Mouse (Mus musculus) kidney, embryonic 15.5 days (tissue): ENCODE measurements at regions not wholly inside any gene's neighbourhood (a gene's known extent, or its start where the extent isn't known, plus 50 kb on each side); places are given as distances from the start of the nearest gene placed in this dataset.

Experiments
- ATAC-seq: fragments of 200-750 bp; cut with Nextera tagmentation; replicated peaks from 2 replicates; pipeline ENCODE4 v1.8.0; 2017; ENCODE audit warnings: moderate TSS enrichment; ENCODE audit not compliant: low FRiP score
- H3K27ac ChIP-seq: fragments of 300-500 bp; sonication (generic); 2 replicates; pipeline ENCODE4 v1.5.1; 2015; ENCODE audit warnings: mild to moderate bottlenecking, inconsistent platforms
- H3K27me3 ChIP-seq: fragments of 300-500 bp; sonication (generic); 2 replicates; pipeline ENCODE4 v1.6.1; 2015; ENCODE audit warnings: inconsistent platforms
- H3K36me3 ChIP-seq: fragments of 300-500 bp; sonication (generic); 2 replicates; pipeline ENCODE4 v1.6.1; 2015; ENCODE audit warnings: inconsistent platforms
- H3K4me1 ChIP-seq: fragments of 300-500 bp; sonication (generic); 2 replicates; pipeline ENCODE4 v1.6.1; 2015; ENCODE audit warnings: inconsistent platforms
- H3K4me2 ChIP-seq: fragments of 300-500 bp; sonication (generic); 2 replicates; pipeline ENCODE4 v1.6.1; 2015; ENCODE audit warnings: moderate library complexity, mild to moderate bottlenecking, inconsistent platforms
- H3K4me3 ChIP-seq: fragments of 300-500 bp; sonication (generic); replicated peaks from 2 replicates; pipeline ENCODE4 v1.5.1; 2015; ENCODE audit warnings: mild to moderate bottlenecking, inconsistent platforms
- H3K9ac ChIP-seq: fragments of 300-500 bp; sonication (generic); 2 replicates; pipeline ENCODE4 v1.6.1; 2015; ENCODE audit warnings: mild to moderate bottlenecking, inconsistent platforms
- H3K9me3 ChIP-seq: fragments of 300-500 bp; sonication (generic); replicated peaks from 2 replicates; pipeline ENCODE4 v1.6.1; 2016; ENCODE audit warnings: inconsistent platforms
- WGBS: fragments of 180-500 bp; shearing (Covaris S2); methylation state at CpG from one replicate; pipeline ENCODE4 v1.1.7; 2015; ENCODE audit warnings: mixed read lengths; 5-methylcytosine and 5-hydroxymethylcytosine counted together

GRCm38 (mm10) chr3:51048739-51049138, 175.5 kb upstream of the Noct start:
- no peak overlapping the region for H3K4me2 ChIP-seq
- no peaks in the 10 kb centered on the region for H3K9me3 ChIP-seq
- H3K4me1 ChIP-seq = no peaks in the 10 kb centered on the region
- H3K27me3 ChIP-seq = no peaks in the 10 kb centered on the region
- H3K36me3 ChIP-seq = no peaks in the 10 kb centered on the region
- no peak for ATAC-seq
- no peak overlapping the region for H3K4me3 ChIP-seq
- no peak overlapping the region for H3K27ac ChIP-seq
- H3K9ac ChIP-seq = no peak overlapping the region
- 97% methylated on average over 3 of the region's 3 CpGs for WGBS

GRCm38 (mm10) chr3:51050156-51050555, 174.1 kb upstream of the Noct start:
- Histone ChIP-seq H3K9ac (no peak overlapping the region), H3K9me3 (no peaks in the 10 kb centered on the region), H3K36me3 (no peaks in the 10 kb centered on the region), H3K4me3 (no peak overlapping the region), H3K4me1 (no peaks in the 10 kb centered on the region), H3K27me3 (no peaks in the 10 kb centered on the region), H3K27ac (no peak overlapping the region), H3K4me2 (no peak overlapping the region)
- no peak for ATAC-seq
- 83% methylated on average over 1 of the region's 1 CpGs for WGBS

GRCm38 (mm10) chr3:51055004-51055403, 169.2 kb upstream of the Noct start:
- Histone ChIP-seq H3K9ac (no peak overlapping the region), H3K36me3 (no peaks in the 10 kb centered on the region), H3K27ac (no peak overlapping the region), H3K9me3 (peaks cover 6% of the 10 kb centered on the region; the same call in 1 of the 2 replicates), H3K4me1 (no peaks in the 10 kb centered on the region), H3K27me3 (no peaks in the 10 kb centered on the region), H3K4me2 (no peak overlapping the region), H3K4me3 (no peak overlapping the region)
- WGBS = 42% methylated on average over 8 of the region's 8 CpGs
- ATAC-seq = no peak

GRCm38 (mm10) chr3:51064201-51064600, 160.0 kb upstream of the Noct start:
- Histone ChIP-seq H3K36me3 (no peaks in the 10 kb centered on the region), H3K27me3 (no peaks in the 10 kb centered on the region), H3K9ac (no peak overlapping the region), H3K4me1 (peaks cover 40% of the 10 kb centered on the region), H3K4me3 (no peak overlapping the region), H3K9me3 (no peaks in the 10 kb centered on the region), H3K4me2 (no peak overlapping the region), H3K27ac (no peak overlapping the region)
- no peak; the same call in 1 of the 2 replicates for ATAC-seq
- WGBS = 12% methylated on average over 4 of the region's 4 CpGs

GRCm38 (mm10) chr3:51066373-51066772, 157.9 kb upstream of the Noct start:
- no peaks in the 10 kb centered on the region for H3K36me3 ChIP-seq
- 37% methylated on average over 5 of the region's 5 CpGs for WGBS
- peaks cover 40% of the 10 kb centered on the region for H3K4me1 ChIP-seq
- no peak overlapping the region for H3K4me2 ChIP-seq
- no peaks in the 10 kb centered on the region for H3K27me3 ChIP-seq
- H3K4me3 ChIP-seq = no peak overlapping the region
- no peak overlapping the region for H3K27ac ChIP-seq
- no peak for ATAC-seq
- H3K9me3 ChIP-seq = no peaks in the 10 kb centered on the region
- no peak overlapping the region for H3K9ac ChIP-seq

- Histone ChIP-seq H3K27me3 (no peaks in the 10 kb centered on the region), H3K4me3 (no peak overlapping the region), H3K9ac (no peak overlapping the region), H3K4me2 (no peak overlapping the region), H3K27ac (0 out of 2 replicates have a peak overlapping the region, but pooled peaks have one; percentile 15), H3K36me3 (no peaks in the 10 kb centered on the region), H3K9me3 (no peaks in the 10 kb centered on the region), H3K4me1 (peaks cover 21% of the 10 kb centered on the region)
- WGBS = 58% methylated on average over 10 of the region's 10 CpGs
- ATAC-seq = 0 out of 2 replicates have a peak, but pooled peaks have one; percentile 6
Observed at GRCm38 (mm10) chr3:51072417-51072816, 151.8 kb upstream of the Noct start.

GRCm38 (mm10) chr3:51073003-51073679, 151.1 kb upstream of the Noct start:
- no peak overlapping the region for H3K27ac ChIP-seq
- no peak overlapping the region for H3K9ac ChIP-seq
- H3K36me3 ChIP-seq = no peaks in the 10 kb centered on the region
- peaks cover 21% of the 10 kb centered on the region for H3K4me1 ChIP-seq
- H3K27me3 ChIP-seq = no peaks in the 10 kb centered on the region
- 64% methylated on average over 15 of the region's 15 CpGs for WGBS
- ATAC-seq = peak; percentile 66
- no peak overlapping the region for H3K4me2 ChIP-seq
- H3K9me3 ChIP-seq = no peaks in the 10 kb centered on the region
- no peak overlapping the region for H3K4me3 ChIP-seq

- Histone ChIP-seq H3K9ac (no peak overlapping the region), H3K4me3 (no peak overlapping the region), H3K4me2 (no peak overlapping the region), H3K27ac (peak overlapping the region; percentile 70), H3K9me3 (no peaks in the 10 kb centered on the region), H3K36me3 (no peaks in the 10 kb centered on the region), H3K4me1 (peaks cover 21% of the 10 kb centered on the region), H3K27me3 (no peaks in the 10 kb centered on the region)
- 61% methylated on average over 7 of the region's 7 CpGs for WGBS
- no peak for ATAC-seq
Observed at GRCm38 (mm10) chr3:51073743-51074319, 150.4 kb upstream of the Noct start.

GRCm38 (mm10) chr3:51075219-51075920, 148.9 kb upstream of the Noct start:
- Histone ChIP-seq H3K4me2 (no peak overlapping the region), H3K9me3 (no peaks in the 10 kb centered on the region), H3K27me3 (no peaks in the 10 kb centered on the region), H3K9ac (no peak overlapping the region), H3K4me1 (peaks cover 21% of the 10 kb centered on the region), H3K4me3 (no peak overlapping the region), H3K27ac (no peak overlapping the region), H3K36me3 (no peaks in the 10 kb centered on the region)
- no peak for ATAC-seq
- WGBS = 70% methylated on average over 10 of the region's 10 CpGs

- H3K27me3 ChIP-seq = no peaks in the 10 kb centered on the region
- no peak for ATAC-seq
- no peaks in the 10 kb centered on the region for H3K9me3 ChIP-seq
- H3K4me1 ChIP-seq = peaks cover 10% of the 10 kb centered on the region
- no peak overlapping the region for H3K9ac ChIP-seq
- no peaks in the 10 kb centered on the region for H3K36me3 ChIP-seq
- H3K4me3 ChIP-seq = no peak overlapping the region
- H3K4me2 ChIP-seq = no peak overlapping the region
- H3K27ac ChIP-seq = no peak overlapping the region
- 54% methylated on average over 4 of the region's 4 CpGs for WGBS
Observed at GRCm38 (mm10) chr3:51078459-51078858, 145.8 kb upstream of the Noct start.

- no peaks in the 10 kb centered on the region for H3K9me3 ChIP-seq
- ATAC-seq = no peak
- no peak overlapping the region for H3K4me3 ChIP-seq
- H3K36me3 ChIP-seq = no peaks in the 10 kb centered on the region
- no peaks in the 10 kb centered on the region for H3K27me3 ChIP-seq
- no peak overlapping the region for H3K9ac ChIP-seq
- H3K27ac ChIP-seq = no peak overlapping the region
- no peak overlapping the region for H3K4me2 ChIP-seq
- 71% methylated on average over 3 of the region's 3 CpGs for WGBS
- H3K4me1 ChIP-seq = no peaks in the 10 kb centered on the region
Observed at GRCm38 (mm10) chr3:51080415-51080814, 143.8 kb upstream of the Noct start.

GRCm38 (mm10) chr3:51080855-51081254, 143.4 kb upstream of the Noct start:
- H3K4me2 ChIP-seq = no peak overlapping the region
- H3K9ac ChIP-seq = no peak overlapping the region
- no peak for ATAC-seq
- WGBS = 63% methylated on average over 7 of the region's 7 CpGs
- H3K4me3 ChIP-seq = no peak overlapping the region
- no peak overlapping the region for H3K27ac ChIP-seq
- no peaks in the 10 kb centered on the region for H3K9me3 ChIP-seq
- no peaks in the 10 kb centered on the region for H3K36me3 ChIP-seq
- no peaks in the 10 kb centered on the region for H3K27me3 ChIP-seq
- no peaks in the 10 kb centered on the region for H3K4me1 ChIP-seq
